Mouse (Mus musculus): ENCODE results near the gene 4930407I10Rik. TPM values are rescaled to one million over a fixed set of nuclear protein-coding genes. Genes with fewer than 3 reads are reported as not detected.

The 4930407I10Rik gene
- polyA plus RNA-seq, 1 experiment, result not detected

DNA sequence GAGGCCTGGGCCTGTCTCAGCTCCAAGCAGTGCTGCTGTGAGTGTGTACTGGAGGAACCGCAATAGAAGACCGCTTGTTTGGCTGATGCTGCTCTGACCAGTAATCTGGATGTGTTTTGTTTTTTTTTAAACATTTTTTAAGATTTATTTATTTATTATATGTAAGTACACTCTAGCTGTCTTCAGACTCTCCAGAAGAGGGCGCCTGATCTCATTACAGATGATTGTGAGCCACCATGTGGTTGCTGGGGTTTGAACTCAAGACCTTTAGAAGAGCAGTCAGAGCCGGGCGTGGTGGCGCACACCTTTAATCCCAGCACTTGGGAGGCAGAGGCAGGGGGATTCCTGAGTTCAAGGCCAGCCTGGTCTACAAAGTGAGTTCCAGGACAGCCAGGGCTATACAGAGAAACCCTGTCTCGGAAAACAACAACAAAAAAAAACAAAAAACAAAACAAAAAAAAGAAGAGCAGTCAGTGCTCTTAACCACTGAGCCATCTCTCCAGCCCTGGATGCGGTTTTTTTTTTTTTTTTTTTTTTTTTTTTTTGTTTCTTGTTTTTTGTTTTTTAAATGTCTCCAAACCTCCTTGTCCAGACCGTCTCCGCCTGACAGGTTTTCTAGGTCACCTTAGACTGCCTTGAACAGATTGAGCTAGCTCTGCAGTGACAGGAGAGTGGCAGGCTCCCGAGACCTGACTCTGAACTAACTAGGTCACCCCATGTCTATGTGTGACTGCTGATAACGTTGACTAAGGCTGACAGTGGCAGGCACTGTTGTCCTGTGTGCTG is 22.9 kb upstream of the 4930407I10Rik start:
- no peak for TF ChIP-seq GATA1 (IDR thresholded peaks at IDR 0.05; ENCODE audit: low read length)

DNA sequence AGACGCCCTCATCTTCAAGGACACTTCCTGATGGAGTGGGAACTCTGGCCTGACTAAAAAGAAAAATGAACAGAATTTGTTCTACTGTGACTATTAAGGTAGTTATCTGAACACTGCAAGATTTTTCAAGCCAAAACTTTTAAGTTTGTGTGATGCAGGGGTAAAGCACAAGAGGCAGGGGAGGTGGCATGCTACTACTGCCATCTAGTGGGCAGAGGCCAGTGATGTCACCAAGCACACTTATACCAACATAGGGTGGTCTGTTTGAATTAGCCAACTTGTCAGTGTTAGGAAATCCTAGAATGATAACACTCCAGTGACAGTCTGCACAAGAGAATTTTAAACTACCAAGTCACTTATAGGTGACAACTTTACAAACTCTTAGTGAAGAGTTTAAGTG is 18.3 kb upstream of the 4930407I10Rik start:
- no peak for TF ChIP-seq GATA1 (IDR thresholded peaks at IDR 0.05; ENCODE audit: low read length)

DNA sequence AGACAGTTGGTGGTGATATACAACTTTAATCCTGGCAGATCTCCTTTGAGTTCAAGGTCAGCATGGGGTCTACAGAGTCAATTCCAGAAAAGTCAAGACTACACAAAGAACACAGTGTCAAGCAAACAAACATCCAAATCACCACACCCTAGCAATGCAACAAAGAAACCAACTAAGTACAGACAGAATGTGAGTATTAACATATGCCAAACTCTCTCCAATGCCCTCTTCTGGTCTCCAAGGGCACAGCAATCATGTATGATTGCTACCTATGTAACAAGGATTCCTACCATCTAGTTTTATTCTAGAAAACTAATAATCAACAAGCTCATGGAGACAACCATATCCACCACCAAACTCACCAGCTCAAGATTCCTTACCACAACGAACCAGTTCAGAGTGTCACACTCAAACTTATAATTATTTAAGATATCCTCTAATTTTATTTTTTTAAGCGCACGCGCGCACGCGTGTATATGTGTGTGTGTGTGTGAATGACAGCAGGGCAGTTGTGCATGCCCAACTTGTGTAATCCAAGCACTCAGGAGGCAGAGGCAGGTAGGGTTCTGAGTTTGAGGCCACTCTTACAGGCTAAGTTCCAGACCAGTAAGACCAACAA is 14.7 kb upstream of the 4930407I10Rik start:
- TF ChIP-seq GATA1 (IDR thresholded peaks at IDR 0.05; ENCODE audit: low read length), result no peak

DNA sequence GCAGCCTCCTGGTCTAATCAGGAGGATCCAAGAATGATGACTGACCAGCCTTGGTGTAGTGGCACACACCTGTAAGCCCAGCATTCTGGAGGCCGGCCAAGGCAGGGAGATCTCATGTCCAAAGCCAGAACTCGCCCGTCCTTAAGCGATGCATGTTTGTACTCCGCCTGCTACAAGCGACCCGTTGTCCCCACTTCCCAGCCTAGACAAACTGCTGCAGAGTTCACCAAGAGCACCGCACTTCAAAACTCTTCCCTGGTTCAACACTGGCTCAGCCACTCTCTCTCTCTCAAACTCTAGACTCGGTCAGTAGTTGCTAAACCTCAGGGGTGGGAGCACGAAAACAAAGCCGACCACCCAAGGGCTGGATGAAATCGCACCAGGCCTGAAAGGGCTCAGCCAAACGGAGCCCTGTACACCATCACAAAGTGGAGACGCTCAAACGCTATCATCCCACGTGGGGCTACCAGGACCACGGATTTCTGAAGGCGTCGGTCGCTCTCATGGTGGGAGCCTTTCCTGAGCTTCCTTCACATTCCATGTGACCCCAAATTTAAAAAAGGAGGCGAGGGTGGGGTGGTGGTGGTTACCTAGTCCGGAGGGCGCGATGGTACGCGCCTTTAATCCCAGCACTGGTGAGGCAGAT is 12.6 kb upstream of the 4930407I10Rik start:
- no peak for TF ChIP-seq GATA1 (IDR thresholded peaks at IDR 0.05; ENCODE audit: low read length)

DNA sequence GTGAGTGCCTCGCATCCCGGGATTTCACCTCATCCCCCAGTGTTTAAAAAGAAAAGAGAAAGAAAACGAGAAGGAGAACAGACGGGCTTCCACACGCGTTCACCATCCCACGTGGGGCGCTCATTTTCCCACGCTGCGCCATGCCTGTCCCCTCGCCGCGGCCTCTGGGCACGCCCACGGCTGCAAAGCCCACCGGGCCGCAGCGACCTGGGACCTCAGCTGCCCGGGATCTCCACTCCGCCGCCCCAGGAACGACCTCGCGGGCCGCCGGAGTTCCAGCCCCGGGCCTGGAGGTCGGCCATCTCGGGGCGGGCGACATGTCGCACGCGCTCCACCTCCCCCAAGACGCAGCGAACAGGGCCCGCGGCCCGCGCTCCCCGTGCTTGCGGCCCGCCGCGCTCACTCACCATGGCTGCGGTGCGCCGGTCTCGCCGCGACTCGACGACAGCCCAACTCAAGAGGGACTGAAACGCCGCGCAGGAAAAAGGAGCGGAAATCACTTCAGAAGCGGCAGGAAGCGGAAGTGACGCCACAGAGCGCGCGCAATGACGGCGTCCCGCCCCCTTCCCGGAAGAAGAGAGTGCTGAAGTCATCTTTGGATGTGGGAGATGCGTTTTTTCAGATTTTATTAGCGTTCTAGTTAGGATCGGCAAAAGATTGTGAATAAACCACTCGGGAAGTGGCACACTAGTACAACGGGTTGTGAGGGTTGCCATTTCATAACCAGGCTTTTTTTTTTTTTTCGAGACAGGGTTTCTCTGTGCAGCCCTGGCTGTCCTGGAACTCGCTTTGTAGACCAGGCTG is 11.7 kb upstream of the 4930407I10Rik start, which contains the start of gene Snu13:
TSS of gene Snu13 (minus strand) at position 519 of the 804 bp plus-strand sequence.
- no peak for TF ChIP-seq GATA1 (IDR thresholded peaks at IDR 0.05; ENCODE audit: low read length)

DNA sequence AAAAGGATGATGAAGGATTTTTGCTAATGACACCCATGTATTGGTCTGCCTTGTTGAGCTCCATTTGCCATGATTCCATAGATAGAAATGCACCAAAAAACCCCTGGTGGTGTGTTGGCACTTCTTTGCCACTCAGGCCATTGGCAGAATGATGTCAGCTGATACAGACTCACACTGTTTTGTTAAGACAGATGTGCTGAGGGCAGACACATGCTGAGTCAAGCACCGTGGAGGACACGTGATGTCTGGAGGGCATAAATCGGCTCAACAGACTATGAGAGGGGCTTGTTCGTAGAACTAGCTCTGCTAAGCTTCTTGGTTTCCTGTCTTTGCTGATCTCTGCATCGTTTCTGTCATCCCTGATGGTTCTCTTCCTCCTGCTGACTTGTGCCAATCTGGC is 6.4 kb upstream of the 4930407I10Rik start:
- no peak for TF ChIP-seq GATA1 (IDR thresholded peaks at IDR 0.05; ENCODE audit: low read length)

DNA sequence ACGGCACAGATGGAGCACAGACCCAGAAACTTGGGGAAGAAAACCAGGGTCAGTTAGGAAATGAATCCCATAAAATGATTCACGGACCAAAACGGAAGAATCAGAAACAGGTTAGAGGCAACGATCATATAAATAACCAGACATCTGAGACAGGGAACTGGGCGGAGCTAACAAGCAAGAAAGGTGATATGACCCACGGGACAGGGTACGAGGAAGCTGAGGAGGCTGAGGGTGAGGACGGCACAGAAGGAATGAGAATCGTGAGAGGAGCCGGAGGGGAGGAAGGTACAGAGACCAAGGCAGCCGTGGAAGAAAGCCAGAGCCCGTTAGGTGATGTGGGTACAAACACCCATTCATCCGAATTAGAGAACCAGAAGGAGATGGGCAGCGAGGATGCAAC is 5.0 kb downstream of the 4930407I10Rik start:
- TF ChIP-seq GATA1 (IDR thresholded peaks at IDR 0.05; ENCODE audit: low read length), result no peak

DNA sequence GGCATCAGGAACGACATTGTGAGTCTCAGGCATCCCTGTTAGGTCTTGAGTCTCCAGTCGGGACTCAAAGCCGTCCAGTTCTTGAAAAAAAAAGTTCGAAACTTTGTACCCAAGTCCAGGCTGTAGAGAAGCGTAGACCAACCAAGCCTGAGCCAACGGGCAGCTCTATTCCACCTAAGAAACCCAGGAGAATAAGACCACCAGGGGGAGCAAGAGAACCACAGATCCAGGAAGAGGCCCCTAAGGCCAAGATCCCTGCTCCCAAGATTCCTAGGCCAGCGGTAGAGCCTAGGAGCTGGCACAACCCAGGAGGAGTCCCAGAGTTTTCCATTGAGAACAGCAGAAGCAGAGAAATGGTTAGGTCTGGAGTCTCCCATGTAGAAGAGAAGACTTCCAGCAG is 6.6 kb downstream of the 4930407I10Rik start:
- no peak for TF ChIP-seq GATA1 (IDR thresholded peaks at IDR 0.05; ENCODE audit: low read length)

DNA sequence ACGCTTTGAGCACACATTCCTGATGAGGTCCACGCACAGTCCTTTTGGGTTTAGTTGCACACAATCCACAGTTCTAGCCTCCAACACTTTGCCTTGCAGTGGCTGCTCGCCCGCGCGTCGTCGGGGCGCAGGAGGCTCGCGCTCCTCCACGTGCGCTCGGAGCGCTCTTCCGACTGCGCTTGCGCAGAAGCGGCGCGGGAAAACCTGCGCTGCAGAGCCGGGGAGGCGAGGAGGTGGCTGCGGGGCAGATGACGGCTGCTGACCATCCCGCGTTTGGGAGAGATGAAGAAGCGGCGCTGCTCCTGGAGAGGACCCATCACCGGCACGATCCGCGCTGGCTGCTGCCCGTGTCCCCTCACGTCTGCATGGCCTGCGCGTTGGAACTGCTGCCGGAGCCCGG is 10.9 kb downstream of the 4930407I10Rik start, which contains the start of gene Mei1:
TSS of gene Mei1 (plus strand) at position 99 of the 400 bp plus-strand sequence.
- TF ChIP-seq GATA1 (IDR thresholded peaks at IDR 0.05; ENCODE audit: low read length), result no peak

DNA sequence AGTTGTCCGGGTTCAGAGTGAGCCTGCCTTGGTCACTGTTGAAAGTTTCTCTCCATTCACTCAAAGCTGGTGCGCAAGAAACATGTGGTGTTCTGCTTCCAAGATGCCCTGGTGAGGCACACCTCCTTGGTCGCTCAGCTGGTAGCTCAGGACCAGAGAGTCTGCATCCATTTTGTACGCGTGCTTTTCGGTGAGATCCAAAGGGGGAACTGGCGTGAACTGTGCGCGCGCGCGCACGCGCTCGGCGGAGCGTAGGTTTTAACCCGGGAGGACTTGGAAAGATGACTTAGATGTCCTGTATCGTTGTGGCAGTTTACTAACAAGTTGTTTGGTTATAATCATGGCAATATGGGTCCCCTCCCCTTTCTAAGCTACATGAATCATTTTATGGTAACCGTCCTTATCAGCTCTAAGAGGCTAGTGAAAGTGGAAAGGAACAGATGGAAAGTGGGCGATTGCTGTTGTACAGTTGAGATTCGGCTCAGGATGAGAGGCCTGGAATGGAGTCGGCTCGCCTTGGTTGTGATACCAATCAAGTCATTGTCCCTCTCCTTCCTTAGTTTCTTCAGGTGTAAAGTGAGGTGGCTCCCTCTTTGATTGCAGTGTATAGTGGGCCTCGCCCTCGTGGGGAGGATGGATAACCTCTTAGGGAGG is 13.0 kb downstream of the 4930407I10Rik start:
- no peak for TF ChIP-seq GATA1 (IDR thresholded peaks at IDR 0.05; ENCODE audit: low read length)

DNA sequence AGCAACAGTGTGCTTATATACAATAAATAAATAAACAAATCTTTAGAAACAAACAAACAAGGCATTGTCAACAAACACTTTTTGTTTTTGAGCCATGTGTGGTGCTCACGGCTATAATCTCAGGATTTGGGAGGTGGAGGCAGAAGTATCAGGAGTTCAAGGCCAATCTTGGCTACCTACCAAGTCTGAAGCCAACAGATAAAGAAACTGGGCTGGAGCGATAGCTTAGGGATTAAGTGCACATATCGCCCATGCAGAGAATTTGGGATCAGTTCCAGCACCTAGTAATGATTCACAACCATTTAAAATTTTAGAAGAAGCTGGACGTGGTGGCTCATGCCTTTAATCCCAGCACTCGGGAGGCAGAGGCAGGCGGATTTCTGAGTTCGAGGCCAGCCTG is 14.5 kb downstream of the 4930407I10Rik start:
- TF ChIP-seq GATA1 (IDR thresholded peaks at IDR 0.05; ENCODE audit: low read length), result no peak

DNA sequence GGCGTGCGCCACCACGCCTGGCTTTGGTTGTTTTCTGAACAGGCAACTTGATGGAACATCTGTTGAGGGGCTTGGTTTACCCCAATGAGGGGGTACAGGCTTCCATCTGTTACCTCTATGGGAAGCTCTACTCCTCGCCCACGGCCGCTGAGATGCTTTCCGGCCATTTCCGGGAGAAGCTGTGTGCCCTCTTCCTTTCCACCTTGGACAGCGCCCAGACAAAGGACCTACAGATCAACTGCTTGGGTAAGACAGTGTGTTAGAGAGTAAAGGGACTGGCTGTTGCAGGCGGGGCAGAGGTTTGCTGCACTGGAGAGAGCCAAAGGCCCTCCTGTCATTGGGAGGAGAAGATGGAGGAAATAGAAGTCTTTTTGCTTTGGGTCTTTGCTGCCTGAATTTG is 20.9 kb downstream of the 4930407I10Rik start:
- TF ChIP-seq GATA1 (IDR thresholded peaks at IDR 0.05; ENCODE audit: low read length), result no peak

DNA sequence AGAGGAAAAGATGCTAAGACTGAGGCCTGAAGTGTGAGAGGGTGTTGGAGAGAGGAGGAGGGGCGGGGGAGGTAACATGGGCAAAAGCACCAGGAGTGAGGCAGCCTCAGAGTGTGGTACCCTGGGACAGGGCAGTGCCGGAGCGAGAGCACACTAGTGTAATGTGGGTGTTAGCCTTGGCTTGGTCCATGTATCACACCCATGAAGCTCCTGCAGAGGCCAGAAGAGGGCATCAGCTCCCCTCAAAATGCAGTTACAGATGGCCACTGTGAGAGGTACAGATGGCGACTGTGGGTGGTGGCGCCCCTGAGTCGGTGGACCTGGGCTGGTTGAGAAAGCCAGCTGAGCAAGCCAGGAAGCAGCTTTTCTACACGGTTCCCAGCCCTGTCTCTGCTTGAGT is 22.2 kb downstream of the 4930407I10Rik start:
- TF ChIP-seq GATA1 (IDR thresholded peaks at IDR 0.05; ENCODE audit: low read length), result no peak

DNA sequence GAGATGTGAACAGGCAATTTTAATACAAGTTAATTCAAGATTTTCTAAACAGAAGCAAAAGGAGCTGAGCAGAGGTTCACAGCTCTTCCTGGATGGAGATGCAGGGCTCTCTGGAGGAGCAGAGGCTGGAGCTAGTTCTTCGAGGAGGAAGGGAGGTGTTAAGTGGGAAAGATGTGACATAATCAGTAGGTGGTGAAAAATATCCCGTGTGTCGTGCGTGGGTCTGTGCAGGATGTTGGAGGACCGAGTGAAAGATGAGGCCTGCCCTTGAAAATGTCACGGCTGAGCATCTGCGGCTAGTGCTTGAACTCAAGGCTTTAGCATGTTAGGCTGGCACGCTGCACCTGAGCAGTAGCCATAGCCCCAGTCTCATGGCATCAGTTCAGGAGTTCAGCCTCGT is 26.7 kb downstream of the 4930407I10Rik start:
- no peak for TF ChIP-seq GATA1 (IDR thresholded peaks at IDR 0.05; ENCODE audit: low read length)

DNA sequence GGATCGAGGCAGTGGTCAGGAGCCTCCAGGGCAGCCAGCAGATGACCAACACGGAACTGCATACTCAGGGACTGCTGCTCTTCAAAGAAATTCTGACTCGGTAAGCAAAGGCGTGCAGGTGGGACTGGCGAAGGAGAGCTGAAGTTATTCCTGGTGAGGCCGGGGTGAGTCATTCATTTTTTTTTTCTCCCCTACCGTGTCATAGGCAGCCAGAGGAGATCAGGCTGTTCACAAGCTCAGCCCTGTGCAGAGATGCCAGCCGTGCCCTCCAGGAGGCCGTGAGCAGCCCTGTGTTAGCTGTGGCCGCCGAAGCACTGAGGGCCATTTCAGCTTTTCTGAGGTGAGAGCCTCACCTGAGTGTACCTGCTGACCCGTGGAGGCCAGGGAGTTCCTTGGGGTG is 27.2 kb downstream of the 4930407I10Rik start:
- TF ChIP-seq GATA1 (IDR thresholded peaks at IDR 0.05; ENCODE audit: low read length), result no peak

Measured in G1E-ER4 (cell line).